Mouse (Mus musculus) cerebellum, adult 2 months (tissue): ENCODE results near the gene Rps21. TPM values are rescaled to one million over a fixed set of nuclear protein-coding genes. Genes with fewer than 3 reads are reported as not detected.
A peak's percentile ranks its signal among the peaks of the same experiment; 100 is the strongest.

ENCODE experiments used
- DNase-seq, 2 experiments: peaks; one replicate each; pipeline ENCODE4 v3.0.0; 2021
- H3K27ac ChIP-seq: fragments of 200-500 bp; 2 replicates; pipeline ENCODE4 v1.5.1; 2012; ENCODE audit warnings: low read length, control low read depth, inconsistent platforms; ENCODE audit not compliant: insufficient read depth
- H3K27me3 ChIP-seq: fragments of 200-500 bp; 2 replicates; pipeline ENCODE4 v1.6.1; 2012; ENCODE audit warnings: inconsistent platforms, mild to moderate bottlenecking, low read length, moderate library complexity; ENCODE audit not compliant: control insufficient read depth, insufficient read depth
- H3K4me1 ChIP-seq: fragments of 200-500 bp; 2 replicates; pipeline ENCODE4 v1.6.1; 2011; ENCODE audit warnings: low read length; ENCODE audit not compliant: control insufficient read depth, insufficient read depth
- H3K4me3 ChIP-seq: fragments of 200-500 bp; replicated peaks from 2 replicates; pipeline ENCODE3; 2011; ENCODE audit warnings: mild to moderate bottlenecking, low read depth, low read length, control low read depth; ENCODE audit not compliant: insufficient read depth
- CTCF ChIP-seq: fragments of 200-500 bp; IDR thresholded peaks from 2 replicates; pipeline ENCODE4 v1.5.1; 2011; ENCODE audit warnings: low read depth, mild to moderate bottlenecking, control low read depth, low read length, moderate library complexity, borderline replicate concordance; ENCODE audit not compliant: insufficient read depth
- POLR2A ChIP-seq: fragments of 200-500 bp; IDR thresholded peaks from 2 replicates; pipeline ENCODE4 v1.6.1; 2011; ENCODE audit warnings: low read length, control low read depth, borderline replicate concordance; ENCODE audit not compliant: insufficient read depth
- WGBS: fragments of 180-500 bp; shearing (Covaris S2); methylation state at CpG from one replicate; pipeline ENCODE4 v1.1.7; 2018; 5-methylcytosine and 5-hydroxymethylcytosine counted together
- polyA plus RNA-seq: library from polyadenylated mRNA; depleted of rRNA; stranded (reverse); fragments of >200 nt; gene quantifications from 2 replicates; pipeline ENCODE4 v1.2.3, GENCODE M21; 2012

Rps21 gene
- polyA plus RNA-seq, 1 experiment = 1,776 TPM

- no peak overlapping the region for H3K27ac ChIP-seq
- no peaks in the 10 kb centered on the region for H3K4me1 ChIP-seq
- H3K4me3 ChIP-seq = peak overlapping the region; percentile 58
- peak; percentile 25 to 42 for DNase-seq
- TF ChIP-seq CTCF (no peak), POLR2A (no peak)
- under 1% methylated on average over 55 of the region's 55 CpGs for WGBS
- H3K27me3 ChIP-seq = no peaks in the 10 kb centered on the region; the same call in 1 of the 2 replicates
Measured at GRCm38 (mm10) chr2:180225044-180225761, 32.0 kb upstream of the Rps21 start.

GRCm38 (mm10) chr2:180225762-180226378 is 31.3 kb upstream of the Rps21 start, which contains the start of gene Lama5:
Lama5 (minus strand) TSS chr2:180225859.
- 2% methylated on average over 37 of the region's 37 CpGs for WGBS

DNA sequence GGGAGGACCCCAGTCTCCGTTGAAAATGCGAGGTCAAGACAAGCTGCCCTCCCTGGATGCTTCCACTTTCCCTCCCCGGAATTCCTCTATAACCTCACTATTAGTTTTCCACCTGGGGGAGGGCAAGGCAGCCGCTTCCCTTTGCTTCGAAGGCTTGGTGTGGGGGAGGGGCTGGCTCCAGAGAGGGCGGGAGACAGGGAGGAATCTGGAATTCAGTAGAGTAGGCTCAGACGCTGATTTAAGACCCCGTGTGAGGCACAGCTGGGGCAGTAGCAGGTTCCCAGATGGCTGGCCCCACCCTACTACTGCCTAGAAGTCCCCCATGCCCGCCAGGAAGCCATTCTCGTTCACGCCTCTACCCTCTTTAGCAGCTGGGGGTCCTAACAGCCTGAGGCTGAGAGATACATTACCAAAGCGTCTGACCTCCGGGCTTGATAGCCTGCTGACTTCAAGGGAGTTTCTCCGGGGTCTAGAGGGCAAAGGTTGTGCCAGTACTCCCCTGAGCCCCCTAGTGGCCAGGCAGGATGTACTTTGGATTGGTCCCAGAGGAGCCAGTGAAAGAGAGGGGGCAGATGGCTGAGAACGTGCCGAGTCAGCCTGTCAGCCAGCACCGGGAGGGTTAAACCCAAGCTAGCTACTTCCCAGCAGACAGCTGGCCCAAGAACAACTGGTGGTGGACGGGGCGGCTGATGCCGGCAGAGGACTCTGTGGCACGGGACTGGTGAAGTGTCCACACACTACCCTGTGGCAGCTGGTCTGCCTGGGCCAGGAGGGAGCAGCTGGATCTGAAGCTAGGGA is 29.7 kb upstream of the Rps21 start:
- H3K4me3 ChIP-seq = no peak overlapping the region
- H3K27ac ChIP-seq = no peak overlapping the region
- peak; percentile 64 for TF ChIP-seq CTCF
- no peak for TF ChIP-seq POLR2A
- DNase-seq = peak; percentile 37 to 40
- WGBS = 8% methylated on average over 21 of the region's 21 CpGs
- H3K27me3 ChIP-seq = no peaks in the 10 kb centered on the region; the same call in 1 of the 2 replicates
- H3K4me1 ChIP-seq = no peaks in the 10 kb centered on the region

More at GRCm38 (mm10) chr2:180225762-180226378, 31.3 kb upstream of the Rps21 start, which contains the start of gene Lama5:
- Histone ChIP-seq H3K27me3 (no peaks in the 10 kb centered on the region; the same call in 1 of the 2 replicates), H3K27ac (no peak within 1 kb of the TSS), H3K4me3 (peak within 1 kb of the TSS; percentile 58), H3K4me1 (no peaks in the 10 kb centered on the region)
- DNase-seq = peak; percentile 31 to 41
- TF ChIP-seq CTCF (no peak), POLR2A (no peak)

- WGBS = 47% methylated on average over 6 of the region's 6 CpGs
- no peak for DNase-seq
- no peak overlapping the region for H3K27ac ChIP-seq
- TF ChIP-seq CTCF = no peak
- no peaks in the 10 kb centered on the region for H3K4me1 ChIP-seq
- H3K27me3 ChIP-seq = no peaks in the 10 kb centered on the region; the same call in 1 of the 2 replicates
- no peak overlapping the region for H3K4me3 ChIP-seq
Measured at GRCm38 (mm10) chr2:180228060-180228458, 29.1 kb upstream of the Rps21 start.

GRCm38 (mm10) chr2:180228592-180228991 is 28.6 kb upstream of the Rps21 start:
- Histone ChIP-seq H3K4me1 (no peaks in the 10 kb centered on the region), H3K27me3 (no peaks in the 10 kb centered on the region; the same call in 1 of the 2 replicates), H3K27ac (no peak overlapping the region), H3K4me3 (no peak overlapping the region)
- WGBS = 62% methylated on average over 7 of the region's 7 CpGs
- no peak for TF ChIP-seq CTCF
- no peak for TF ChIP-seq POLR2A
- no peak for DNase-seq

DNA sequence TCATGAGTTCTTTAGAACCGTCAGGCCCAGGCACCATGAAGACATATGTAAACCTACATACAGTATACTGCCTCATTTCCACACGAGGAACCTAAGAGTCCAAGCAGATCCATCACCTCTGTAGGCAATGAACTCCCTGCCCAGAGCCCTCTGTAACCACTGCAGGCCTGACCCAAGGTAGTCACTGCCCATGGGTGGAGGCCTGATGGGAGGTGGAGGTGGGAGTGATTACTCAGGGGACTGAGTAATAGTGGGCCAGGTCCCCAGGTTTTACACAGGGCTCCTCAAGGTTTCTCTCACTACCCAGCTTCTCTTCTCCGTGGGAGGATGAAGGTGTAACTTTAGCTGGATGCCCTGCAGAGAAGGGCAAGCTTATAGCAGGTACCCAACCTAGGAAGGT is 28.0 kb upstream of the Rps21 start:
- H3K27ac ChIP-seq = no peak overlapping the region
- H3K4me3 ChIP-seq = no peak overlapping the region
- H3K27me3 ChIP-seq = no peaks in the 10 kb centered on the region; the same call in 1 of the 2 replicates
- H3K4me1 ChIP-seq = no peaks in the 10 kb centered on the region
- DNase-seq = no peak
- no peak for TF ChIP-seq POLR2A
- TF ChIP-seq CTCF = no peak
- WGBS = 82% methylated on average over 3 of the region's 3 CpGs

DNA sequence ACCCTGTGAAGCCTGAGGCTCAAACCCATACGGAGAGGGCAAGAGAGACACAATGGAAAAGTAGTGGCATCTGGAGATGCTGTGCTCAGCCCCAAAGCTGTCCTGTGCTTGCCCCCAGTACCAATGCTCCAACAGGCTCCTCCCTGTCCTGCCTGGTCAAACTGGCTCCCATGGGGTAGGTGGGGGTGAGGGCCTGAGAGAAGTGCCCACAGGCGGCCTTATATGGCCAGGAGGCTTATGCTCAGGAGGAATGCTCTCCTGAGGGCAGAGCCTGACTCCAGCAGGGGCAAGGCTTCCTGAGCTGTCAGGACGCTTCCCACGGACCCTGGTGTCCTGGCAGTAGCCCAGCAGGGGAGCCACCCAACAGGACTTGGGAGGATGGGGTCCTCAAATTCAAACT is 26.7 kb upstream of the Rps21 start:
- H3K27me3 ChIP-seq = no peaks in the 10 kb centered on the region; the same call in 1 of the 2 replicates
- no peaks in the 10 kb centered on the region for H3K4me1 ChIP-seq
- 51% methylated on average over 4 of the region's 4 CpGs for WGBS
- no peak overlapping the region for H3K4me3 ChIP-seq
- H3K27ac ChIP-seq = no peak overlapping the region
- TF ChIP-seq CTCF (no peak), POLR2A (no peak)
- no peak for DNase-seq
